Mouse (Mus musculus) left cerebral cortex, postnatal 4 days (tissue): ENCODE results near the gene Rhbdl2. TPM values are rescaled to one million over a fixed set of nuclear protein-coding genes. Genes with fewer than 3 reads are reported as not detected.

Source experiments
- DNase-seq: peaks from one replicate; pipeline ENCODE4 v3.0.0-alpha.2; 2022
- intact Hi-C: fragments of 180-260 bp; cut with DNase I; formaldehyde crosslinking; loops from one replicate; pipeline ENCODE4 v1.15.1; 2025
- total RNA-seq, 2 experiments: library from RNA; stranded (reverse); gene quantifications; 2 replicates each; pipeline ENCODE4 v1.2.3; 2021

Gene Rhbdl2
- 1 to 10 TPM in 1 of 2 experiments, under 1 TPM in 1; 0.95 to 1.5 TPM for total RNA-seq

- intact Hi-C loops: no loop called here
These were observed at the start of gene Rhbdl2 for GRCm38 (mm10) chr4:123787191-123787985. Gene Rhbdl2 (plus strand): TSS chr4:123787874.

GRCm38 (mm10) chr4:123738708-123739107, 49.0 kb upstream of the Rhbdl2 start:
- DNase-seq: no peak
- intact Hi-C loops: no loop called here

More at GRCm38 (mm10) chr4:123787191-123787985, at the start of gene Rhbdl2:
- peak; percentile 86 for DNase-seq

- intact Hi-C loops: no loop called here
- no peak for DNase-seq
These were observed 44.8 kb upstream of the Rhbdl2 start for GRCm38 (mm10) chr4:123742891-123743290.

GRCm38 (mm10) chr4:123745221-123745775, 42.4 kb upstream of the Rhbdl2 start:
- DNase-seq: no peak
- intact Hi-C loops: no loop called here

- DNase-seq: no peak
- intact Hi-C loops: loop anchor here (2.0 kb wide), 1 partner anchor 150 kb away; no protein-coding TSS in a partner anchor
These were observed 38.8 kb upstream of the Rhbdl2 start for GRCm38 (mm10) chr4:123748726-123749415.

GRCm38 (mm10) chr4:123749484-123750130, 38.1 kb upstream of the Rhbdl2 start:
- intact Hi-C loops: loop anchor here (2.0 kb wide), 1 partner anchor 149 kb away; no protein-coding TSS in a partner anchor
- DNase-seq: peak; percentile 57

GRCm38 (mm10) chr4:123750152-123750651, 37.5 kb upstream of the Rhbdl2 start, which contains the start of gene Akirin1:
Gene Akirin1 (minus strand): TSS chr4:123750345.
- intact Hi-C loops: no loop called here

GRCm38 (mm10) chr4:123750707-123751312, 36.9 kb upstream of the Rhbdl2 start:
- DNase-seq: peak; percentile 40
- intact Hi-C loops: no loop called here

More at GRCm38 (mm10) chr4:123750152-123750651, 37.5 kb upstream of the Rhbdl2 start, which contains the start of gene Akirin1:
- DNase-seq: peak; percentile 99

- intact Hi-C loops: no loop called here
- no peak for DNase-seq
These were observed 29.4 kb upstream of the Rhbdl2 start for GRCm38 (mm10) chr4:123758306-123758705.

- intact Hi-C loops: no loop called here
- DNase-seq: no peak
These were observed 22.6 kb upstream of the Rhbdl2 start for GRCm38 (mm10) chr4:123765071-123765470.

- intact Hi-C loops: no loop called here
- DNase-seq: no peak
These were observed 19.9 kb upstream of the Rhbdl2 start for GRCm38 (mm10) chr4:123767807-123768206.

- intact Hi-C loops: no loop called here
- DNase-seq: no peak
These were observed 19.4 kb upstream of the Rhbdl2 start for GRCm38 (mm10) chr4:123768234-123768633.

- intact Hi-C loops: no loop called here
- no peak for DNase-seq
These were observed 5.0 kb downstream of the Rhbdl2 start for GRCm38 (mm10) chr4:123792666-123793065.

- intact Hi-C loops: no loop called here
- no peak for DNase-seq
These were observed 5.5 kb downstream of the Rhbdl2 start for GRCm38 (mm10) chr4:123793136-123793535.

GRCm38 (mm10) chr4:123795057-123795456, 7.4 kb downstream of the Rhbdl2 start:
- DNase-seq: no peak
- intact Hi-C loops: no loop called here

- DNase-seq: no peak
- intact Hi-C loops: no loop called here
These were observed 9.7 kb downstream of the Rhbdl2 start for GRCm38 (mm10) chr4:123797403-123797802.

GRCm38 (mm10) chr4:123797856-123798255, 10.2 kb downstream of the Rhbdl2 start:
- DNase-seq: peak; percentile 10
- intact Hi-C loops: no loop called here

- intact Hi-C loops: no loop called here
- DNase-seq: no peak
These were observed 16.0 kb downstream of the Rhbdl2 start for GRCm38 (mm10) chr4:123803642-123804041.

GRCm38 (mm10) chr4:123808304-123808703, 20.6 kb downstream of the Rhbdl2 start:
- intact Hi-C loops: no loop called here
- DNase-seq: no peak
